Mouse (Mus musculus) bone marrow, adult 2 months (tissue): ENCODE measurements at regions not wholly inside any gene's neighbourhood (a gene's known extent, or its start where the extent isn't known, plus 50 kb on each side); places are given as distances from the start of the nearest gene placed in this dataset.

Source experiments
- H3K27ac ChIP-seq: fragments of 200-500 bp; 2 replicates; pipeline ENCODE4 v1.5.1; 2012; ENCODE audit warnings: low read depth, mild to moderate bottlenecking, control low read depth, inconsistent platforms, low read length; ENCODE audit not compliant: control insufficient read depth, poor library complexity, insufficient read depth
- H3K4me1 ChIP-seq: fragments of 200-500 bp; 2 replicates; pipeline ENCODE4 v1.6.1; 2011; ENCODE audit warnings: low read length; ENCODE audit not compliant: control insufficient read depth, insufficient read depth
- H3K4me3 ChIP-seq: fragments of 200-500 bp; replicated peaks from 2 replicates; pipeline ENCODE3; 2011; ENCODE audit warnings: mild to moderate bottlenecking, low read depth, low read length, control low read depth; ENCODE audit not compliant: control insufficient read depth
- CTCF ChIP-seq: fragments of 200-500 bp; IDR thresholded peaks from 2 replicates; pipeline ENCODE4 v1.5.1; 2011; ENCODE audit warnings: low read length, control low read depth; ENCODE audit not compliant: control insufficient read depth, insufficient read depth
- POLR2A ChIP-seq: fragments of 200-500 bp; IDR thresholded peaks from 2 replicates; pipeline ENCODE4 v1.6.1; 2011; ENCODE audit warnings: low read depth, mild to moderate bottlenecking, control low read depth, low read length, borderline replicate concordance; ENCODE audit not compliant: control insufficient read depth
- WGBS: fragments of 180-500 bp; shearing (Covaris S2); methylation state at CpG from one replicate; pipeline ENCODE4 v1.1.7; 2018; 5-methylcytosine and 5-hydroxymethylcytosine counted together

- H3K27ac ChIP-seq = no peak overlapping the region
- 74% methylated on average over 7 of the region's 7 CpGs for WGBS
- TF ChIP-seq POLR2A = no peak
- no peak for TF ChIP-seq CTCF
- H3K4me1 ChIP-seq = no peaks in the 10 kb centered on the region
- no peak overlapping the region for H3K4me3 ChIP-seq
Observed at GRCm38 (mm10) chr6:116910607-116911006, 193.9 kb upstream of the Tmem72 start.

DNA sequence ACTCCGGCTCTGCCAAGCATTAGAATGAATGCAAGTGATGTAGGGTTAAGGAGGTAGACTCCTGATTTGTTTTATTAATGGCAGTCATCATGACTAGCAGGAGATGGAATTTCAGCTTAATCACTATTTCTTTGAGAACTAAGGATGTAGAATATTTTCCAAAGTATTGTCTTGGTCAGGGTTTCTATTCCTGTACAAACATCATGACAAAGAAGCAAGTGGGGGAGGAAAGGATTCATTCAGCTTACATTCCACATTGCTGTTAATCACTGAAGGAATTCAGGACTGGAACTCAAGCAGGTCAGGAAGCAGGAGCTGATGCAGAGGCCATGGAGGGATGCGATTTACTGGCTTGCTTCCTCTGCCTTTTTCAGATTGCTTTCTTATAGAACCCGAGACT lies 195.4 kb upstream of the Tmem72 start:
- 69% methylated on average over 3 of the region's 3 CpGs for WGBS
- TF ChIP-seq CTCF (no peak), POLR2A (no peak)
- no peak overlapping the region for H3K4me3 ChIP-seq
- H3K27ac ChIP-seq = no peak overlapping the region
- no peaks in the 10 kb centered on the region for H3K4me1 ChIP-seq

DNA sequence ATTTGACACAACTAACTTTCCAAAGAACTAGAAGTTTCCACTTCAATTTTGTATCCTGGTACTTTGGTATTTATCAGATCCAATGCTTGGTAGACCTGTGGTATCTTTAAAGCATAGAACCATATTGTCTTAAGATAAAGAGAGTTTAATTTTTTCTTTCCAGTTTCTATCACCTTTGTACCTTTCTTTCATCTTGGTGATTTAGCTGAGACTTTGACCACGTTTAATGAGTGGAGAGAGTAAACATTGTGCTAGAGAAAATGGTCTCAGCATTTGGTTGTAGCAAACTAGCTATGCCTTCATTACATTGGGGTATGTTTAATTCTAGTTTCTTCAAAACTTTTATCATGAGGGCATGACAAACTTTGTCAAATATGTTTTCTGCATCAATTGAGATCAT lies 197.4 kb upstream of the Tmem72 start:
- WGBS = 58% methylated on average over 1 of the region's 1 CpGs
- no peak overlapping the region for H3K4me3 ChIP-seq
- TF ChIP-seq POLR2A = no peak
- TF ChIP-seq CTCF = no peak
- H3K4me1 ChIP-seq = no peaks in the 10 kb centered on the region
- no peak overlapping the region for H3K27ac ChIP-seq

DNA sequence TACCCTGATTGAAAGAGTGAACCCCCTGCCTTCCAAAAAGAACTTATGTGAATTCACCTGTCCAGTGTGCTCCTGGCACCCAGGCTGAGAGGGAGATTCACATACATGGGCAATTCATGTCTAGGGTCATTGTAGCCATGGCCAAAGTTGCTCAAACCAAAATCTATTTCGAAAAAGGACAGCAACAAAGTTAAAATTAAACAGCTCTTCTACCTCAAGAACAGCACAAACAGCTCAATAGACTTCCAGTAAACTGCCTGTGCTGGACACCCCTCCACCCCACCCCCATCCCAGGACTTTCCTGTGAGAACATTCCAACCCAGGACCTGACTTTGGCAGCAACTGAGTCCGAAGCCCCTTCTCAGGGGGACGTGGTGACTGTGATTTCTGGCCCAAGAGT lies 218.3 kb upstream of the Tmem72 start:
- TF ChIP-seq POLR2A (no peak), CTCF (no peak)
- Histone ChIP-seq H3K27ac (no peak overlapping the region), H3K4me1 (no peaks in the 10 kb centered on the region), H3K4me3 (no peak overlapping the region)
- WGBS = 71% methylated on average over 3 of the region's 3 CpGs

GRCm38 (mm10) chr6:116941576-116941975 lies 224.9 kb upstream of the Tmem72 start:
- H3K4me3 ChIP-seq = no peak overlapping the region
- TF ChIP-seq POLR2A = no peak
- TF ChIP-seq CTCF = no peak
- H3K4me1 ChIP-seq = no peaks in the 10 kb centered on the region
- WGBS = 78% methylated on average over 9 of the region's 9 CpGs
- H3K27ac ChIP-seq = no peak overlapping the region

GRCm38 (mm10) chr6:116942696-116943095 lies 225.6 kb upstream of the Cxcl12 start:
- Histone ChIP-seq H3K4me1 (no peaks in the 10 kb centered on the region), H3K27ac (no peak overlapping the region), H3K4me3 (no peak overlapping the region)
- no peak for TF ChIP-seq CTCF
- no peak for TF ChIP-seq POLR2A
- WGBS = 87% methylated on average over 8 of the region's 8 CpGs

DNA sequence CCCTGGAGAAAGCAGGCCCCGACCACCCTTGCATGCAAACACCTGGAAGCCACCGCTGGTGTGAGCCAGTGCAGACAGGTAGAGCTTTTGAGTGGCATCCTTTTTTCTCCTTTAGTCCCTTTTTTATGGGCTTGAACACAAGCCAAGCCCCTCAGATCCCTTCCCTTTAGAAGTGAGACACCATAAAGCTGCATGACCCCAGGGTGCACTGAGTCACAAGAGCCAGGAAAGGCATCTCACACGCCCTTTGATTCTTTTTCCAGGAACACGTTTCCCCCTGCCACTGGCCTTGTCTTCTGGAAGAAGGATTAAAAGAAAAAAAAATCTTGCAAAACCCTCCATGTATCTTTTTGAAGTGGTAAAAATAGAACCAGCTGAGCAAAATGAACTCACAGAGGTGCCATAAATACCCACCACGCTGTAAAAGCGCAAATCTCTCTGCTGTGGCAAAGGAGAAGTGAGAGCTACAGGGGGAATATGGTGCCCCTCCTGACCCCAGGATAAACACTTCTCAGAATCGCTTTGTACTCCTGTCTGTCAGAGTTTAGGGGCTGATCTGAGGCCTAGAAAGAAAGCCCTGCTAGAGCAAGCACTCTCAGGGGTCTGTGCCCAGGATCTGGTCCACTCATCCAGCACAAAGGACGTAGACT lies 222.1 kb upstream of the Cxcl12 start:
- H3K27ac ChIP-seq = no peak overlapping the region
- H3K4me3 ChIP-seq = no peak overlapping the region
- TF ChIP-seq CTCF (no peak), POLR2A (no peak)
- WGBS = 38% methylated on average over 8 of the region's 8 CpGs
- H3K4me1 ChIP-seq = no peaks in the 10 kb centered on the region; the same call in 1 of the 2 replicates

- TF ChIP-seq POLR2A = no peak
- TF ChIP-seq CTCF = no peak
- 82% methylated on average over 13 of the region's 13 CpGs for WGBS
- Histone ChIP-seq H3K4me1 (no peaks in the 10 kb centered on the region), H3K4me3 (no peak overlapping the region), H3K27ac (no peak overlapping the region)
Observed at GRCm38 (mm10) chr6:116959611-116960010, 208.7 kb upstream of the Cxcl12 start.

DNA sequence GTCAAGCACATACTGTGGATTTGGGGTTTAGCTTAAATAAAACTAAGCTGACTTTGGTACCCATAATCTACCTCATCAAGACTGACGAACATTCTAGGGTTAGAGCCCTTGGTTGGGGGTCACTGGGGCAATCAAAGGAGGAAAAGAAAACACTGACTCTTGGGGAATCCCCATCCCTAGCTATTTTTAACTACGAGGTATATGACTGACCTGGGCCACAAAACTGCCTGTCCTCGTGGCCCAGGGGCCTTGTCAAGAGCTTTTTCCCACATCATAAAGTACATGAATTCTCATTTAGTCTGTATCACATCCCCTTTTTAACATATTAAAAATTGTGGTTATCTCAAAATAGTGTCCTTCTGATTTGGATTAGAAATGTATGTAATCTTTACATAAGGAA lies 207.7 kb upstream of the Cxcl12 start:
- TF ChIP-seq POLR2A (no peak), CTCF (no peak)
- H3K4me1 ChIP-seq = no peaks in the 10 kb centered on the region
- WGBS = 27% methylated on average over 3 of the region's 3 CpGs
- no peak overlapping the region for H3K4me3 ChIP-seq
- no peak overlapping the region for H3K27ac ChIP-seq
